Mouse (Mus musculus): ENCODE data around the gene Vmn1r2. TPM values are rescaled to one million over a fixed set of nuclear protein-coding genes. Genes with fewer than 3 reads are reported as not detected.
"Not testable (repeated sequence)": the region's sequence is repeated elsewhere in the genome, so short reads cannot be mapped to it uniquely, and the experiment has no call there.

Gene Vmn1r2
- polyA plus RNA-seq, 1 experiment from 2014 or later: not detected

- ATAC-seq: peak; percentile 83; the same call in 1 of the 2 replicates
- WGBS (ENCODE audit: insufficient replicate concordance): 32% methylated on average over 2 of the region's 2 CpGs
- not testable (repeated sequence) for H3K4me1 ChIP-seq; H3K9me3 ChIP-seq (replicated peaks); H3K9ac ChIP-seq; H3K36me3 ChIP-seq; H3K27me3 ChIP-seq (replicated peaks); H3K27ac ChIP-seq; H3K4me3 ChIP-seq; H3K4me2 ChIP-seq
These were observed 49.3 kb downstream of the Vmn1r2 start for GRCm38 (mm10) chr4:3216382-3216781.

Other genes with a start within 250 kb of the Vmn1r2 start
- not detected in 2 replicates for gene Vmn1r3, start 18.0 kb downstream of the Vmn1r2 start, polyA plus RNA-seq (2016; fragmentation: Nextera tagmentation; extraction: Ambion mirVana)